Mouse (Mus musculus) hindbrain, embryonic 11.5 days (tissue): ENCODE measurements around the gene C1ql2. TPM values are rescaled to one million over a fixed set of nuclear protein-coding genes. Genes with fewer than 3 reads are reported as not detected.

Experiments used
- polyA plus RNA-seq: library from polyadenylated mRNA; unstranded; fragments of >200 nt; fragmentation: Nextera tagmentation; extraction: Ambion mirVana; gene quantifications from 2 replicates; pipeline ENCODE4 v1.2.1, GENCODE M21; 2014

C1ql2 gene
- polyA plus RNA-seq, 1 experiment from 2014 or later, result 0.57 TPM

Other genes starting within 250 kb of the C1ql2 start
- gene Dbi, start 219.5 kb upstream of the C1ql2 start, polyA plus RNA-seq, result 642 and 669 TPM in 2 replicates
- gene 3110009E18Rik, start 219.4 kb upstream of the C1ql2 start, polyA plus RNA-seq, result 21.9 and 26.1 TPM in 2 replicates
- 3.4 and 3.8 TPM in 2 replicates for gene Steap3, start 67.9 kb upstream of the C1ql2 start, polyA plus RNA-seq
- 0.17 and 0.37 TPM in 2 replicates for gene Marco, start 164.4 kb downstream of the C1ql2 start, polyA plus RNA-seq